Mouse (Mus musculus): ENCODE measurements around the gene Lamc1. TPM values are rescaled to one million over a fixed set of nuclear protein-coding genes. Genes with fewer than 3 reads are reported as not detected.

The Lamc1 gene
- polyA plus RNA-seq, 1 experiment from 2014 or later: 151 TPM

GRCm38 (mm10) chr1:153171011-153171410 lies 161.6 kb downstream of the Lamc1 start:
- no peak overlapping the region for H3K4me3 ChIP-seq (ENCODE audit: low read length)
- H3K9ac ChIP-seq (ENCODE audit: low read depth, low read length): no peak overlapping the region
- H3K27me3 ChIP-seq (ENCODE audit: control insufficient read depth, insufficient read depth, low read length): no peaks in the 10 kb centered on the region
- no peaks in the 10 kb centered on the region for H3K9me3 ChIP-seq (ENCODE audit: control insufficient read depth, low read length)
- H3K4me2 ChIP-seq (replicated peaks; ENCODE audit: low read depth, low read length): no peak overlapping the region
- H3K36me3 ChIP-seq (ENCODE audit: control insufficient read depth, insufficient read depth, low read length): no peaks in the 10 kb centered on the region
- H3K4me1 ChIP-seq (ENCODE audit: control insufficient read depth, insufficient read depth, low read length): peaks cover 28% of the 10 kb centered on the region
- WGBS: 68% methylated on average over 10 of the region's 10 CpGs
- no peak overlapping the region for H3K27ac ChIP-seq (ENCODE audit: low read depth, low read length)
- no peak for ATAC-seq (ENCODE audit: low FRiP score, low TSS enrichment)

Other genes with a start within 250 kb of the Lamc1 start
- 24.5 and 44.2 TPM in 2 replicates for gene Lamc2, start 146.3 kb downstream of the Lamc1 start, polyA plus RNA-seq (2014; fragmentation: Nextera tagmentation; extraction: Ambion mirVana)
- 0.58 and 0.71 TPM in 2 replicates for gene Shcbp1l, start 92.4 kb upstream of the Lamc1 start, polyA plus RNA-seq (2014; fragmentation: Nextera tagmentation; extraction: Ambion mirVana)
- gene Dhx9, start 154.9 kb upstream of the Lamc1 start, polyA plus RNA-seq (2014; fragmentation: Nextera tagmentation; extraction: Ambion mirVana): 46.2 and 52.2 TPM in 2 replicates
- gene Npl, start 217.3 kb upstream of the Lamc1 start, polyA plus RNA-seq (2014; fragmentation: Nextera tagmentation; extraction: Ambion mirVana): 17.8 and 21.3 TPM in 2 replicates

Measured in kidney, embryonic 14.5 days (tissue).